Mouse (Mus musculus): ENCODE measurements at regions not wholly inside any gene's neighbourhood (a gene's known extent, or its start where the extent isn't known, plus 50 kb on each side); places are given as distances from the start of the nearest gene placed in this dataset.

DNA sequence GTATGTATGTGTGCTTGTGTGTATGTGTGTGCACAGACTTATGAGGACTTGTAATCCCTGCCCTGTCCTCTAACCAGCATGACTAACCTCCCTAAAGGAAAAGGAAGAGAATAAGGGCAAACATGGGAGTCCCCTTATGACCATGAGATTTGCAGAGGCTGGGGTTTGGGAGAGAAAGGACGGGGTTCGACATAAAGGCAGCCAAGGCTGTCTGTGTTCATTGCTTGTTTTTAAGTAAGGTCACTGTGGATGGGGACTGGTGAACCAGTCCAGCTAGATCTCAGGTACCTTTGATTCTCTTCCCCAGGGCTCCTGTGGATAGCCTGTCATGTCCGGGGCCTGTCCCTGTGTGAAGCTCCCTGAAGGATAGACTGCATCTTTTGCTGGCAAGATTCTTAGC is 55.6 kb downstream of the Irf2bp2 start:
- no peak for DNase-seq (ENCODE audit: low read depth, low spot score)
- no peaks in the 10 kb centered on the region for H3K27me3 ChIP-seq (ENCODE audit: control insufficient read depth, insufficient read depth, low read length, poor library complexity, severe bottlenecking)

DNA sequence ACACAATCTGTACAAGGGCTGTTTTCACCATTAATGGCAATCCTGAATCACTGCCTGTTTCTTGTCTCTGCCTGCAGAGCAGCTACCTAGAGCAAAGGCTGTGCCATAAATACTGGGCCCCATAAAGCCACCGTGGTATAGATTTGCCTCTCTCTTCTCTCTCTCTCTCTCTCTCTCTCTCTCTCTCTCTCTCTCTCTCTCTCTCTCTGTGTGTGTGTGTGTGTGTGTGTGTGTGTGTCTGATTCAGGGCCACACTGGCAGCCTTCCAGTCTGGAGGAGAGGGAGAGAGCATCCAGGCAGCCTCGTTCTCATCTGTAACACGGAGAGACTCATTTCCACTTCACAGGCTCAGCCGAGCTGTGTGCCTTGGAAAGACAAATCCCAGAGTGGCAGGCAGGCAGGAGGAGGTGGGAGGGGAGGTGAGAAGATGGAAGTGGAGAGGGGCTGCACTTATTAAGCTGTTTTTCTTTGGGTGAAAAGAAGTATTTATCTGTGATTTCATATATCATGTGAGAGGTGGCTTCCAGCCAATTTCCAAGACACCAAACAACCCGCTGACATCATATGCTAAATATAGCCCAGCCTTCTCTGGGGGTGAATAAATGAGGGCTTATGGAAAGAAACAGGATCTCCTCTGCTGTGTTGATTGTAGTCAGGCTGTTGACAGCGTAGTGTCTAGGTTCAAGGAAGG is 56.7 kb downstream of the Irf2bp2 start:
- DNase-seq (ENCODE audit: low read depth, low spot score): no peak

More for the DNA sequence above, 55.6 kb downstream of the Irf2bp2 start:
- H3K36me3 ChIP-seq (ENCODE audit: control insufficient read depth, insufficient read depth, low read length, poor library complexity, severe bottlenecking): no peaks in the 10 kb centered on the region

DNA sequence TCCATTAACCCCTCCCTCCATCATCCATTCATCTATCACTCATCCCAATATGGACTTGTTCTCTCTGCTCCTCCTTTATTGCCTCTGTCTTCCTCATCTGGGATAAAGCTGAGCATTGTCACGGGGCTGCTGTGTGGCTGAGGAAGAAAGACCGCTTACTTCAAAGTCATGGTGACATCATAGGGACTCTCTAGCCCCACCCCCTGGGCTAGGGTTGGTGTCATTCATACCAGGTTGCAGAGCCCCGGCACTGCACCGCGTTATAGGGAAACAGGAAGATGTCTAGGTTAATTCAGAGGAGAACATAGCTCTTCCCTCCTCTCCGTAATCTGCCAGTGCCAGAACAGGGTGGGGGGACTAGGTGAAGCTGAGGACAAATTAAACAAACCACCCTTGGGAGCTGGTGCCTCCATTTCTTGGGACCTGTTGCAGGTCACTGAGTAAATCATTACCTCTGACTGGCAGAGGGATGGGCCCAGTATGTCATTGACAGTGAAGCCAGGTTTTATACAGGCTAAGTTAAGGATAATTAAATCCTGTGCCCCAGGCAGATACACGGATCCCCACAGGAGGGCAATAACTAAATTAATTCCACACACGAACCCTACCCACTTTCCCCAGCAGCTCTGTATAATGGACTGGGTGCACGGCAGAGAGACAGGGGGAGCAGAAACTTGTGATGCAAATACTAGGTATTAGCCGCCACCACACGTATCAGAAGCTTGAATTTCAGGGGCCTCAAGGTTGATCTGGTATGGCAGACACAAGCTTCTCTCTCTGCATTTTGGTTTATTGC is 57.5 kb downstream of the Irf2bp2 start:
- peak; percentile 55 for DNase-seq (ENCODE audit: low read depth, low spot score)
- H3K36me3 ChIP-seq (ENCODE audit: control insufficient read depth, insufficient read depth, low read length, poor library complexity, severe bottlenecking): no peaks in the 10 kb centered on the region

More for the DNA sequence above, 56.7 kb downstream of the Irf2bp2 start:
- no peaks in the 10 kb centered on the region for H3K36me3 ChIP-seq (ENCODE audit: control insufficient read depth, insufficient read depth, low read length, poor library complexity, severe bottlenecking)
- H3K27me3 ChIP-seq (ENCODE audit: control insufficient read depth, insufficient read depth, low read length, poor library complexity, severe bottlenecking): no peaks in the 10 kb centered on the region

DNA sequence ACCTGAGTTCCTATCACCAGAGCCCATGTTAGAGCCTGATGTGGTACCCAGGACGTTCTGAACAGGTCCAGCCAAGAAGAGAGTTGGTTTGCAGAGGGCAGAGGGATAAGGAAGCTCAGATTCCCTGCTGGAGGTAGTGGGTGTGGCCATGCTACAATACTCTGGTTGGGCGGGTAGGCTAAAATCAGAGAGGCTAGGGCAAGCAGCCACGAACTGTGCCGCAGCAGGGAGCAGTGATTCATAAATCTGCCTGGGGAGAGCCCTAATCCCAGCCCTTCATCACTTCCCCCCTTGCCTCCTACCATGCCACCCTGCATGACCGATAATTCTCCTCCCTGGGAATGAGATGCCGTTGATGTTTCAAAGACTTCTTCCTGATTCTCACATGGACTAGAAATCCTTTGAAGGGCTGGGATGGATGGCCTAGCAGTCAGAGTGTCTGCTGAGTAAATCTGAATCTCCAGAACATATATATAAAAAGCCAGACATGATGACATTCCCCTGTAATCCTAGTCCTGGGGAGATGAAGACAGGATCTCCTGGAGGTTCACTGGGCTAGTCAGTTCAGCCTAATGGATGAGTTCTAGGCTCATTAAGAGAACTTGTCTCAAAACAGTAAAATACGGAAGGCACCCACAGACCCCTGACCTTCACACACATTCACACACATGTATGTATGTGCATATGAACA is 57.6 kb upstream of the Tarbp1 start:
- Histone ChIP-seq H3K36me3 (ENCODE audit: control insufficient read depth, insufficient read depth, low read length, poor library complexity, severe bottlenecking) (no peaks in the 10 kb centered on the region), H3K27me3 (ENCODE audit: control insufficient read depth, insufficient read depth, low read length, poor library complexity, severe bottlenecking) (no peaks in the 10 kb centered on the region)
- no peak for DNase-seq (ENCODE audit: low read depth, low spot score)

More for the DNA sequence above, 57.5 kb downstream of the Irf2bp2 start:
- H3K27me3 ChIP-seq (ENCODE audit: control insufficient read depth, insufficient read depth, low read length, poor library complexity, severe bottlenecking): no peaks in the 10 kb centered on the region

DNA sequence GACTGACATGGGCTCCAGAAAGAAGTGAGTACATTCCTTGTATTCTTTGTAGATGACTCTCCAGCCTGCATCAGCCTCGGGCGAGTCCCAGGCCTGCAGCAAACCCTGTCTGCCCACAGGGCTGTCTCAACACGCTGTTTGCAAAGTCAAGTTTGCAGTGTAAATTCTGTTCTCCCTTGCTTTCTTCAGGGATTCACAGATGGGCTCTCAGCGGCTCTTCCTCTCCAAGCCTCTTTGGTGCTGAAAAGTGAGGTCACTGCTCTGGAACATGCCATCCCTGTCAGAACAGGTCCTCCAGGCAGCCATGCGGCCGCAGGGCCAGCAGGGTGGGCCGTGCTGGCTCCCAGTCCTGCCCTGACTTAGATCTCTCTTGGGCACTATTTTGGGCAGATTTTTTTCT is 56.6 kb upstream of the Tarbp1 start:
- no peaks in the 10 kb centered on the region for H3K27me3 ChIP-seq (ENCODE audit: control insufficient read depth, insufficient read depth, low read length, poor library complexity, severe bottlenecking)
- DNase-seq (ENCODE audit: low read depth, low spot score): no peak

DNA sequence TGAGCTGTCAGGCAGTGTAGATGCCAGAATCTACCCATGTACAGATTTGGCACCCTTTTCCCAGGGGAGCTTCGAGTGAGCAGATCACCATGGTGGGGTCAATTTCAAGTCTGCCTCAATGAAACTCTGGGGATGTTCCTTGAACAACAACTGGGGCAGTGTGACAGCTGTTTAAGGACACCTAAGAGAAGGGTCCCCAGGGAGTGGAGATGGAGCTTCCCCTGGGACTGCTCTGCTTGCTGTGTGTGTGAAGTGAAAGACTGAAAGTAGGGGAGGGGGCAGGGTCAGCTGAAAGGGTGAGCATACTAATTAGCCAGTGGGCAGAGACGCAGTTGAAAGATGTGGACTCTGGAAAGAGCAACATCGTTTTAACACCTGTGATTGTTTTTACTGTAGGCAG is 54.5 kb upstream of the Tarbp1 start:
- Histone ChIP-seq H3K36me3 (ENCODE audit: control insufficient read depth, insufficient read depth, low read length, poor library complexity, severe bottlenecking) (no peaks in the 10 kb centered on the region), H3K27me3 (ENCODE audit: control insufficient read depth, insufficient read depth, low read length, poor library complexity, severe bottlenecking) (no peaks in the 10 kb centered on the region)
- DNase-seq (ENCODE audit: low read depth, low spot score): peak; percentile 60

More for the DNA sequence above, 56.6 kb upstream of the Tarbp1 start:
- H3K36me3 ChIP-seq (ENCODE audit: control insufficient read depth, insufficient read depth, low read length, poor library complexity, severe bottlenecking): no peaks in the 10 kb centered on the region

DNA sequence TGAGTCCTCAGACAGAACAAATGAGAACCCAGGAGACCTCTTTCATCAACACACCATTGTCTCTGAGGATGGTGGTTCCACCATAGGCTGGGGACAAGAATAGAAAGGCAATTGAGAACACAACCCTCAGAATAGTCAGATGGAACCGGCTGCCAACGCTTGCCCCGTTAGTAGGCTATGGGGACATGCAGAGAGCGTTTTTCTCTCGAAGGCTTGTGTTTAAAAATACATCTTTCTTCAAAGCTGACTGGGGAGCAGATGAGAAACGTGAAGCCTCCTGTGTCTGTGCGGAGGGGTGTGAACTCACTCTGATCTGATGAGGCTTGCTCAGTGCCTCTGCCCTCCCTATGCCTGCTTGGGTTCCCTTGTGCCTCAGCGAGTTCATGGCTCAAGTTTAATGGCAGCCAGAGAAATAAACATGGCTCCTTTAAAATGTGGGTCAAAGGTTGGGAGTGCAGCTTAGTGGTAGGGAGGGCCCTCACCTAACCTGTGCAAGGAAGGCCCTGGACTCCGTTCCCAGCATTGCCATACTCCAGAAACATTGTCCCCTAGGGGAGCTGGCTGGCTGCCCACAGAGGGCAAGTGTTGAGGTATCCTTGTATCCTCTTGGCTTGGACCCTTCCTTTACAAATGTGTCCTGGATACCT is 53.7 kb upstream of the Tarbp1 start:
- no peak for DNase-seq (ENCODE audit: low read depth, low spot score)
- Histone ChIP-seq H3K27me3 (ENCODE audit: control insufficient read depth, insufficient read depth, low read length, poor library complexity, severe bottlenecking) (no peaks in the 10 kb centered on the region), H3K36me3 (ENCODE audit: control insufficient read depth, insufficient read depth, low read length, poor library complexity, severe bottlenecking) (no peaks in the 10 kb centered on the region)

DNA sequence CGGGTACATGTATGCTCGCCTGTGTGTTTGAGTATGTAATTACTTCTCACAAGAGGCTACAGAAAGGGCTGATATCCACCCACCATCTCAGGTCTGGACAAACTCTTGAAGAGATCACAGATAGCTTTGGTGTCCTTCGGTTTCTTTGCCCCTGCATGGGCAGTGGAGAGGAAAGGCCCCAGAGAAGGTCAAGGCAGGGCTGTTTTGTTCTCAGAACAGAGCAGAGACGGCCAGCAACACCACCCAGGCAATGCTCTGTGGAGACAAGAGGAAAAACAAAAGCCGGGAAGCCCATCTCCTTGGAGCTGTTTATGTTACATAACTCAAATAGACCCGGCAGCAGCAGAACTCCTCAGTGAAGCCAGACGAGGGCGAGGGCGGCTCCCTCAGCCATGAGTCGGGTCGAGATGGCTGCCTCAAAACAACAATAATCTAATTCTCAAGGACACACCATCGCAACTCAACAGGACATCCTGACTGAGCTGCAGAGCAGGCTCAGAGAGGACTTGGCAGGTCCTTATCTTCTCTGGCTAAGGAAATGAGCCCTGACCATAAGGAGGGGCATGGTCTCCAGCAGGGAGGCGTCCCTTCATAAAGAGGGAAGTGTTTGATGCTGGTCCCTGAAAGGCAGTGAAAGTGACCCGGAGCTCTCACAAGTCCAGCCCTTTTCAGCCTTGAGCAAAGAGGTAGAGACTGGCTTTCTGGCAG is 52.2 kb upstream of the Tarbp1 start:
- no peak for DNase-seq (ENCODE audit: low read depth, low spot score)
- no peaks in the 10 kb centered on the region for H3K36me3 ChIP-seq (ENCODE audit: control insufficient read depth, insufficient read depth, low read length, poor library complexity, severe bottlenecking)
- H3K27me3 ChIP-seq (ENCODE audit: control insufficient read depth, insufficient read depth, low read length, poor library complexity, severe bottlenecking): no peaks in the 10 kb centered on the region

DNA sequence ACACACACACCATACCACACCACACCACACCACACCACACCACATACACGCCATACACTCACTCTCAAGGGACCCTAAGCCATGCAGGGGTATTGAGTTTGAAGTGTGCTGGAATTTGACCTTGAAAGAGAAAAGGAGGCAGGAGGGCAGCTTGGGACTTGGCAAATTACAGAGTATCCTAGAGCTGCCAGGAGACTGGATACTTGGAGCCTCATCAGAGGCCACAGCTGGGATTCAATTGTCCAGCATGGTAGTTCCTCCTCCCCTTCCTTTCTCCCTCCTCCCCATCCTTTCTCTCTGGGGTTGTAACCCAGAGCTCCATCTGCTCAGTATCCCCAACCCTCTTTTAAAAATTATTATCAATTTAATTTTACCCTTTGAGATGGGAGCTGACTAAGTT is 50.7 kb upstream of the Tarbp1 start:
- H3K36me3 ChIP-seq (ENCODE audit: control insufficient read depth, insufficient read depth, low read length, poor library complexity, severe bottlenecking): no peaks in the 10 kb centered on the region
- no peaks in the 10 kb centered on the region for H3K27me3 ChIP-seq (ENCODE audit: control insufficient read depth, insufficient read depth, low read length, poor library complexity, severe bottlenecking)
- DNase-seq (ENCODE audit: low read depth, low spot score): no peak

Measured in splenic B cell, adult 2 months (primary cell).